Mouse (Mus musculus) kidney, embryonic 14.5 days (tissue): ENCODE measurements at regions not wholly inside any gene's neighbourhood (a gene's known extent, or its start where the extent isn't known, plus 50 kb on each side); places are given as distances from the start of the nearest gene placed in this dataset.

Experiments used
- ATAC-seq: fragments of 200-750 bp; cut with Nextera tagmentation; 2 replicates; pipeline ENCODE4 v1.8.0; 2017; ENCODE audit warnings: moderate number of reproducible peaks, mild to moderate bottlenecking, moderate TSS enrichment, moderate library complexity; ENCODE audit not compliant: low FRiP score, low TSS enrichment
- H3K27ac ChIP-seq: fragments of 300-500 bp; sonication (generic); 2 replicates; pipeline ENCODE4 v1.5.1; 2014; ENCODE audit warnings: low read depth, mild to moderate bottlenecking, low read length, moderate library complexity, mixed read lengths
- H3K27me3 ChIP-seq: fragments of 300-500 bp; sonication (generic); 2 replicates; pipeline ENCODE4 v1.6.1; 2014; ENCODE audit warnings: mild to moderate bottlenecking, low read length; ENCODE audit not compliant: control insufficient read depth, insufficient read depth
- H3K36me3 ChIP-seq: fragments of 300-500 bp; sonication (generic); 2 replicates; pipeline ENCODE4 v1.6.1; 2014; ENCODE audit warnings: low read length, mixed read lengths; ENCODE audit not compliant: control insufficient read depth, insufficient read depth
- H3K4me1 ChIP-seq: fragments of 300-500 bp; sonication (generic); 2 replicates; pipeline ENCODE4 v1.6.1; 2014; ENCODE audit warnings: low read length, mixed read lengths; ENCODE audit not compliant: control insufficient read depth, insufficient read depth
- H3K4me2 ChIP-seq: fragments of 300-500 bp; sonication (generic); replicated peaks from 2 replicates; pipeline ENCODE4 v1.6.1; 2014; ENCODE audit warnings: low read depth, mild to moderate bottlenecking, low read length
- H3K4me3 ChIP-seq: fragments of 300-500 bp; sonication (generic); 2 replicates; pipeline ENCODE4 v1.5.1; 2014; ENCODE audit warnings: mild to moderate bottlenecking, low read length
- H3K9ac ChIP-seq: fragments of 300-500 bp; sonication (generic); 2 replicates; pipeline ENCODE4 v1.6.1; 2014; ENCODE audit warnings: low read depth, mild to moderate bottlenecking, low read length, moderate library complexity
- H3K9me3 ChIP-seq: fragments of 300-500 bp; sonication (generic); 2 replicates; pipeline ENCODE4 v1.6.1; 2016; ENCODE audit warnings: low read length; ENCODE audit not compliant: control insufficient read depth
- WGBS: fragments of 180-500 bp; shearing (Covaris S2); extraction: QIAGEN DNeasy Blood & Tissue Kit; methylation state at CpG from one replicate; pipeline ENCODE4 v1.1.7; 2014; 5-methylcytosine and 5-hydroxymethylcytosine counted together

DNA sequence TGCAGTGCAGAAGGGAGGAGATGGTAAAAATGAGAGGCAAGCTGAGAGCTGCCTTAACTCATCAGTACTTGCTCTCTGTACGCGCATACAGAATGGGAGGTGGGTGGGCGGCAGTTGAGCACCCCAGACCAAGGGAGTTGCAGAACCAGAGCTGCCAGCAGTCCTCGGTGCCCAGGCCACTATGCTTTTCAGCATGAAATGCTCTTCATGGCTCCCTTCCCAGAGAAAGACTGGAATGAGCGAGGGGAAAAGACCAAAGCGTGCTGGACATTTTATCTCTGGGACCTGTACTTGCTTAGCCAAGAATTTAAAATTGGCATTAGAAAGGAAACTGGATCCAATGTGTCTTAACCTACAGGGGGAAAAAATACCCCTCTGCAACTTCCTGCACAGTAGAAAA is 387.1 kb downstream of the Adgrl2 start:
- Histone ChIP-seq H3K4me1 (no peaks in the 10 kb centered on the region), H3K27ac (no peak overlapping the region), H3K9me3 (no peaks in the 10 kb centered on the region), H3K27me3 (no peaks in the 10 kb centered on the region), H3K36me3 (no peaks in the 10 kb centered on the region), H3K4me3 (no peak overlapping the region), H3K9ac (no peak overlapping the region), H3K4me2 (no peak overlapping the region)
- 89% methylated on average over 6 of the region's 6 CpGs for WGBS
- ATAC-seq = no peak

DNA sequence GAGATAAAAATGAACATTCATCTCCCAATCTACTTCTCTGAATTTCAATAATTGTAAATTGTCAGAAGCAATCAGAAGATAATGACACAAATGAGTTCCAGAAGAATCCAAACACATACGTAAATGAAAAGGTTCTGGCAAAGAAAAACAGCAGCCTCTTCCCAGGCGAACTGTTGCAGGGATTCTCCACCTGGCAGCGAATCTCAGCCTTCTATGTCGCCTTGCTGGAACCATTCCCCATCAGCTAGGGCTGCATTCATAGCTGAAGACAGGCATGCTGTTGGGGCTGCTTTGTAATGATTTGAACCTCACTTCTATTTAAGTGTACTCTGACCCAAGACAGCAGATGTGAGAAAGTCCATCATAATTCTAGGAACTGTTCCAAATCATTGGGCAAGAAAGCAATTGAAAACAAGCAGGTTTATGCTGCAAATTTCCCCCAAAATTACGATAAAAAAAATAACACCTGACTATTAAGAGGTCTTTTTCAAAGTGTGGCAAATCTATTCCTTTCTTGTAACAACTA is 387.6 kb downstream of the Adgrl2 start:
- Histone ChIP-seq H3K4me2 (no peak overlapping the region), H3K4me1 (no peaks in the 10 kb centered on the region), H3K4me3 (no peak overlapping the region), H3K9me3 (no peaks in the 10 kb centered on the region), H3K27me3 (no peaks in the 10 kb centered on the region), H3K9ac (no peak overlapping the region), H3K27ac (no peak overlapping the region), H3K36me3 (no peaks in the 10 kb centered on the region)
- no peak for ATAC-seq
- WGBS = 84% methylated on average over 5 of the region's 5 CpGs

DNA sequence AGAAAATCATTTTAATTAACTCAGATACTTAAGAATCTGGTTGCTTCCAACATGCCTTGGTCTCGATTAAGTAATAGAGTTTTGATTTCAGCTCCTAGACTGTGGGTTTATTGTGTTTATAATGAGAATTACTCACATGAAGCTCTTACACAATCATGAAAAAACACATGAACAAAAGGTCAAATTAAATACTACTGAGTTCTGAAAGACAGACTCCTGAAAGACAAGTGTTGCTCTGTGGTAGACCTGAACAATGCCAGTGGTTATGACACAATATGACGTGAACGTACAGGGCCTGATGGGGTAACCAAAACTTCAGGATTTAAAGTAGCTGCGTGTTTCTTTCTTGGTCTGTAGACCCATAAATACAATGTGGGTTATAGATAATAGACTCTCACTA is 394.8 kb downstream of the Adgrl2 start:
- Histone ChIP-seq H3K4me3 (no peak overlapping the region), H3K4me1 (no peaks in the 10 kb centered on the region), H3K27ac (no peak overlapping the region), H3K9ac (no peak overlapping the region), H3K36me3 (no peaks in the 10 kb centered on the region), H3K4me2 (no peak overlapping the region), H3K9me3 (no peaks in the 10 kb centered on the region), H3K27me3 (no peaks in the 10 kb centered on the region)
- ATAC-seq = no peak
- WGBS = 93% methylated on average over 4 of the region's 4 CpGs

DNA sequence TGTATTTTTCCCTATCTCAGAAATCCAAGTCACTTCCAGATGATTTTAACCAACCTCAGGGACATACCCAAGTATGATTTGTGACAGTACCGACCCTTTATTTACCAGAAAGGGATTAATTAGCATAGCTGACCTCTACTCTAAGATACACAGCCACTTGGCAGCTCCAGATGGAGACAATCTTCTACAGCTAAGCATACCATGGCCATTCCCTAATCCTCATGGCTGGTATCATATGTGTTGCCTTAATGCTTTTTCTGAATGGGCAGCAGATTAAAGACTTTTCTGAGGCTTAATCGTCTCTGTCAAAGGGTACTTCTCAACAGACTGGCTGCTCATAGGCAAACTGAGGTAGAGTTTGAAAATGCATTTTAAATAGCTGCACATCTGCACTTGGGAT is 400.8 kb downstream of the Adgrl2 start:
- Histone ChIP-seq H3K36me3 (no peaks in the 10 kb centered on the region), H3K27me3 (no peaks in the 10 kb centered on the region), H3K27ac (no peak overlapping the region), H3K4me1 (no peaks in the 10 kb centered on the region), H3K9me3 (no peaks in the 10 kb centered on the region), H3K9ac (no peak overlapping the region), H3K4me3 (no peak overlapping the region), H3K4me2 (no peak overlapping the region)
- ATAC-seq = no peak
- 58% methylated on average over 2 of the region's 2 CpGs for WGBS

DNA sequence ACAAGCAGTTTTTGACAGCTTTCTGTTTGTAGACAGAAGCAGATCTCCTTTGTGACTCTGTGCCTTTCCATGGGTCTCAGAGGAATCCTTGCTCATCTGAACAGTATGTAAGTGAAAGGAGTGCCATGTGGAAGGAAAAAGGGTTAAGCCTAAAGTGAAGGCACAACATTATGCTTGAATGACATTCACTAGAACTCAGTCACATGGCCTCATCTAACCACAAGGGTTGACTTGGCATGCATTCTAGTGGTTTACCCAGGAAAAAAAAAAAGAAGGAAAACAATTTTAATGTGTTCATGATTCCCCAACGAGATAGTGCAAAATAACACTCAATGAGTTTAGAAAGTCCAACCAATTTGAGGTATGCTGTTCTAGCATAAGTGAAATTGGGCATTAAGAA is 414.6 kb downstream of the Adgrl2 start:
- H3K4me2 ChIP-seq = no peak overlapping the region
- no peaks in the 10 kb centered on the region for H3K9me3 ChIP-seq
- no peak overlapping the region for H3K4me3 ChIP-seq
- no peaks in the 10 kb centered on the region for H3K4me1 ChIP-seq
- ATAC-seq = no peak
- H3K36me3 ChIP-seq = no peaks in the 10 kb centered on the region
- 80% methylated on average over 1 of the region's 1 CpGs for WGBS
- no peaks in the 10 kb centered on the region for H3K27me3 ChIP-seq
- H3K27ac ChIP-seq = no peak overlapping the region
- H3K9ac ChIP-seq = no peak overlapping the region

DNA sequence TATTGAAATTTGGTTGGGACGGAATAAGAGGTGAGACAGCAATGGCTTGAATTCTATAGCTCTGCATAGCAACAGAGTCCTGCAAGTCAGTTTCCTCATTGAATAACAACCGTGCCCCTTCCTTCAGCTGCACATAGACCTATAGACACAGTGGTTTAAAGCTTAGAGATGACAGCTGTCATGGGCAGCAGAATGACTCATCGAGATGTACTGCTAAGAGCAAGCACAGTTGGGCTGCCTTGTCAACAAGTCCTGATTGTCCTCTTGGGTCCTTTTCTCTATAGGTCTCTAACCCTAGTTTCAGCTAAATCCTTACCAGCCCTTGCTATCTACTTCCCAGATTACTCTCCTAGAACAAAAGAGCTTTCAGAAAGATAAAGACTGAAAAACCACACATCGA is 417.9 kb downstream of the Adgrl2 start:
- Histone ChIP-seq H3K4me2 (no peak overlapping the region), H3K36me3 (no peaks in the 10 kb centered on the region), H3K9ac (no peak overlapping the region), H3K9me3 (no peaks in the 10 kb centered on the region), H3K27me3 (no peaks in the 10 kb centered on the region), H3K27ac (no peak overlapping the region), H3K4me1 (no peaks in the 10 kb centered on the region), H3K4me3 (no peak overlapping the region)
- WGBS = 90% methylated on average over 4 of the region's 4 CpGs
- no peak for ATAC-seq

DNA sequence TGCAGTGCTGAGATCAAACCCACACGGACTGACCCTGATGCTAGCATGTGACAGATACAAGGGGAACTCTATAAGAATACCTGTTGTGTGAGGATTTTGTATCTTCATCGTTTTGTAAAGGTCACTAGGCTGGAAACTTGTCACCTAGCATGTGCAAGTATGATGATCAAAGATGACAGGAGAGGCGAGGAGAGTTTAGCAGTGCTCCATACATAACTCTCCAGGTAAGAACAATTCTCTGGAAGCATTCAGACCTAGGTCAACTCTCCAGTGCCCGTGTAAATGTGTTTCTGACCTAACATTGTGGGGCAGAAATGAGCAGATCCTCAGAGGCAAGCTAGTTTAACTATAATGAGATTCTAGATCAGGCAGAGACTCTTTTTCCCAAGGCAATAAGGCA is 425.6 kb downstream of the Adgrl2 start:
- Histone ChIP-seq H3K27me3 (no peaks in the 10 kb centered on the region), H3K4me1 (no peaks in the 10 kb centered on the region), H3K9ac (no peak overlapping the region), H3K4me2 (no peak overlapping the region), H3K4me3 (no peak overlapping the region), H3K27ac (no peak overlapping the region), H3K9me3 (no peaks in the 10 kb centered on the region), H3K36me3 (no peaks in the 10 kb centered on the region)
- ATAC-seq = no peak
- WGBS = 85% methylated on average over 4 of the region's 4 CpGs

DNA sequence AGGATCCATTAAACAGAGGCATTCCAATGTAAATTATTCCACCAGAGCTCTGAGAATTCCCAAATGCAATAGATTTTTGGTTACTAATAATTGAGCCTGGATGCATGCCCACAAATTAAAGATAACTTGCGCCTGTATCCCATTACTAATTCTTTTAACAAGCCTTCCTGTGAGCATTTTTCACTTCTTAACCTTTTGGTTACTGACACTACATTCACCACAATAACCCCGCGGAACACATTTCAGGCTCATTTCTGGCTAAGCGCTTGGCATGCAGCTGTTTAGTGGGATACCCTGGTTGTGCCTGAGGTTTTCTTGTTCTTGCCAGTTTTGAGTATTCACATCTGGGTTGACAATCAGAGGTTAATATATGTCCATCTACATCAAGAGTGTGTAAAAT is 429.1 kb downstream of the Adgrl2 start:
- 87% methylated on average over 4 of the region's 4 CpGs for WGBS
- H3K4me1 ChIP-seq = no peaks in the 10 kb centered on the region
- H3K27me3 ChIP-seq = no peaks in the 10 kb centered on the region
- no peaks in the 10 kb centered on the region for H3K9me3 ChIP-seq
- H3K36me3 ChIP-seq = no peaks in the 10 kb centered on the region
- no peak overlapping the region for H3K9ac ChIP-seq
- no peak for ATAC-seq
- H3K27ac ChIP-seq = no peak overlapping the region
- H3K4me2 ChIP-seq = no peak overlapping the region
- no peak overlapping the region for H3K4me3 ChIP-seq

DNA sequence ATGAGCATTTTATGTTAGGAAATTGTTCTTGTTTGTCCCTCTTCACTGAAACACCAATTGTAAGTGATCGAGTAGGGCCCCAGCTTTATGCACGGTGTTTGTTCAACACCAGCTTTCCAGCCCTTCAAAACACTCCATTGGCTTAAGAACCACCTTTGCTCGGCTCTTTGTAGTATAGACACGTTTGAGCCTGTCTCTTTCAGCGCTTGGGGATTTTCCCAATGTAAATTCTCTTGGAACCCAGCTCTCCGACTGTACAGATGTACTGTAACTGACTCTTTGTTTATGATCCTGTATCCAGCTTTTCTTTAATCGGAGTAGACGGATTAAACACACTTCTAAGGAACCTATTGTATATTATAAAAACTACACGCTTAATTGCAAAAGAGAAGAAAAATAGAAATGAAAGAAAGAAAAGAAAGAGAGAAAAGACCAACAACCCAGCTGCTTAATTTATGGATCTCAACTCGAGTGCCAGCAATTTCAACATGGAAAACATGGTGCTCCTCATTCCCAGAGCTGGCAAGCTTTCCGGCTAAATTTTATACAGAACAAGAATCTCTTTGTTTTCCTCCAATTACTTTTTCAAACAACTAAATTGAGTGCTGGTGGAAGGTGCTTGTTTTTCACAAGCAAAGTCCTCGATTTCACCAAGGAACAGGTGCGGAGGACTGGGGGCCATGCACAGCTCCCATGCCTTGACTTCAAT is 430.4 kb downstream of the Adgrl2 start:
- Histone ChIP-seq H3K4me2 (no peak overlapping the region), H3K4me3 (no peak overlapping the region), H3K27ac (no peak overlapping the region), H3K36me3 (no peaks in the 10 kb centered on the region), H3K9me3 (no peaks in the 10 kb centered on the region), H3K27me3 (no peaks in the 10 kb centered on the region), H3K9ac (no peak overlapping the region), H3K4me1 (no peaks in the 10 kb centered on the region)
- no peak for ATAC-seq
- 85% methylated on average over 13 of the region's 13 CpGs for WGBS
